Mouse (Mus musculus) spleen, embryonic (tissue): Measurements from ENCODE around the gene Ifna16.

ENCODE experiments used
- CTCF ChIA-PET: fragments of 350-600 bp; sonication (Branson Sonifier 250); formaldehyde crosslinking; loops from one replicate; lab custom pipeline; 2022; lab: Charles Lee

The Ifna16 gene

GRCm38 (mm10) chr4:88653644-88654043 is 23.1 kb downstream of the Ifna16 start:
- CTCF ChIA-PET, result no interaction called here

- CTCF ChIA-PET, result interaction anchor here (0.7 kb wide), 1 partner anchor 196 kb away, joined by 5 read pairs; no protein-coding TSS in a partner anchor
Observed at GRCm38 (mm10) chr4:88644359-88644758, 32.4 kb downstream of the Ifna16 start, which contains the start of gene Ifna13. Gene Ifna13 (minus strand): TSS chr4:88644459.

- CTCF ChIA-PET, result no interaction called here
Observed at GRCm38 (mm10) chr4:88642526-88642925, 34.2 kb downstream of the Ifna16 start.

- CTCF ChIA-PET, result interaction anchor here (0.7 to 1.0 kb wide), 2 partner anchors 57 to 759 kb away, joined by 3 to 5 read pairs; no protein-coding TSS in a partner anchor
Observed at GRCm38 (mm10) chr4:88641077-88641831, 35.5 kb downstream of the Ifna16 start.

GRCm38 (mm10) chr4:88640704-88641076 is 36.0 kb downstream of the Ifna16 start:
- CTCF ChIA-PET, result interaction anchor here (0.7 to 1.0 kb wide), 2 partner anchors 57 to 758 kb away, joined by 3 to 5 read pairs; no protein-coding TSS in a partner anchor

GRCm38 (mm10) chr4:88634311-88634710 is 42.4 kb downstream of the Ifna16 start, which contains the start of gene C87499:
Gene C87499 (minus strand): TSS chr4:88634411.
- CTCF ChIA-PET, result no interaction called here
